Mouse (Mus musculus) myocyte (in vitro differentiated cells): ENCODE results near the gene Ddah1. TPM values are rescaled to one million over a fixed set of nuclear protein-coding genes. Genes with fewer than 3 reads are reported as not detected.

Source experiments
- H3K27me3 ChIP-seq: one replicate; pipeline ENCODE4 v1.6.1; 2011; ENCODE audit not compliant: control insufficient read depth, insufficient read depth, insufficient read length
- H3K36me3 ChIP-seq: one replicate; pipeline ENCODE4 v1.6.1; 2011; ENCODE audit not compliant: control insufficient read depth, insufficient read depth
- H3K4me2 ChIP-seq: one replicate; pipeline ENCODE4 v1.6.1; 2011; ENCODE audit warnings: low read depth, control low read depth
- H3K4me3 ChIP-seq: one replicate; pipeline ENCODE4 v1.5.1; 2011; ENCODE audit warnings: mild to moderate bottlenecking, control low read depth, moderate library complexity
- H3K79me2 ChIP-seq: one replicate; pipeline ENCODE4 v1.6.1; 2011; ENCODE audit not compliant: control insufficient read depth, insufficient read depth
- H3ac ChIP-seq: one replicate; pipeline ENCODE4 v1.6.1; 2011; ENCODE audit not compliant: control insufficient read depth, insufficient read length
- CEBPB ChIP-seq: IDR thresholded peaks from 2 replicates; pipeline ENCODE4 v1.6.1; 2011; ENCODE audit warnings: mild to moderate bottlenecking, moderate library complexity; ENCODE audit not compliant: poor library complexity, insufficient read depth, severe bottlenecking
- E2F4 ChIP-seq: IDR thresholded peaks from one replicate; pipeline ENCODE4 v1.6.1; 2011; ENCODE audit warnings: mild to moderate bottlenecking, control low read depth, moderate library complexity; ENCODE audit not compliant: insufficient read depth
- MAX ChIP-seq: IDR thresholded peaks from one replicate; pipeline ENCODE4 v1.6.1; 2011; ENCODE audit warnings: low read depth, mild to moderate bottlenecking, control low read depth
- MYOD1 ChIP-seq, 3 experiments: IDR thresholded peaks; one replicate each; pipeline ENCODE4 v1.6.1; 2011; ENCODE audit warnings: control low read depth in 2 of 3, low read depth in 2 of 3, mild to moderate bottlenecking in 2 of 3, moderate library complexity in 1 of 3; ENCODE audit not compliant: insufficient read length in 2 of 3, control insufficient read depth in 1 of 3
- MYOG ChIP-seq, 3 experiments: IDR thresholded peaks; one replicate each; pipeline ENCODE4 v1.6.1; 2011; ENCODE audit warnings: control low read depth in 2 of 3, low read depth in 2 of 3, mild to moderate bottlenecking in 2 of 3; ENCODE audit not compliant: insufficient read length in 2 of 3, control insufficient read depth in 1 of 3, insufficient read depth in 1 of 3
- POLR2A ChIP-seq: IDR thresholded peaks from one replicate; pipeline ENCODE4 v1.6.1; 2011; ENCODE audit warnings: low read depth, mild to moderate bottlenecking, control low read depth, moderate library complexity; ENCODE audit not compliant: insufficient read length
- POLR2AphosphoS2 ChIP-seq: IDR thresholded peaks from one replicate; pipeline ENCODE4 v1.6.1; 2011; ENCODE audit warnings: low read depth, control low read depth; ENCODE audit not compliant: insufficient read length
- REST ChIP-seq: IDR thresholded peaks from one replicate; pipeline ENCODE4 v1.6.1; 2011; ENCODE audit warnings: mild to moderate bottlenecking, control low read depth, moderate library complexity; ENCODE audit not compliant: insufficient read depth, insufficient read length
- SRF ChIP-seq: IDR thresholded peaks from one replicate; pipeline ENCODE4 v1.6.1; 2011; ENCODE audit warnings: low read depth; ENCODE audit not compliant: control insufficient read depth, insufficient read length
- TCF12 ChIP-seq: IDR thresholded peaks from one replicate; pipeline ENCODE4 v1.6.1; 2011; ENCODE audit warnings: mild to moderate bottlenecking, control low read depth; ENCODE audit not compliant: poor library complexity, insufficient read depth, severe bottlenecking
- TCF3 ChIP-seq: IDR thresholded peaks from one replicate; pipeline ENCODE4 v1.6.1; 2011; ENCODE audit warnings: low read depth, control low read depth; ENCODE audit not compliant: insufficient read length
- USF1 ChIP-seq: IDR thresholded peaks from one replicate; pipeline ENCODE4 v1.6.1; 2011; ENCODE audit warnings: low read depth, mild to moderate bottlenecking, control low read depth, moderate library complexity
- polyA plus RNA-seq: library from polyadenylated mRNA; unstranded; fragments of >200 nt; fragmentation: generic; extraction: Trizol; gene quantifications from one replicate; pipeline ENCODE4 v1.2.1, GENCODE M21; 2012; ENCODE audit warnings: missing spikeins

Gene Ddah1
- polyA plus RNA-seq, 1 experiment: 7.4 TPM

DNA sequence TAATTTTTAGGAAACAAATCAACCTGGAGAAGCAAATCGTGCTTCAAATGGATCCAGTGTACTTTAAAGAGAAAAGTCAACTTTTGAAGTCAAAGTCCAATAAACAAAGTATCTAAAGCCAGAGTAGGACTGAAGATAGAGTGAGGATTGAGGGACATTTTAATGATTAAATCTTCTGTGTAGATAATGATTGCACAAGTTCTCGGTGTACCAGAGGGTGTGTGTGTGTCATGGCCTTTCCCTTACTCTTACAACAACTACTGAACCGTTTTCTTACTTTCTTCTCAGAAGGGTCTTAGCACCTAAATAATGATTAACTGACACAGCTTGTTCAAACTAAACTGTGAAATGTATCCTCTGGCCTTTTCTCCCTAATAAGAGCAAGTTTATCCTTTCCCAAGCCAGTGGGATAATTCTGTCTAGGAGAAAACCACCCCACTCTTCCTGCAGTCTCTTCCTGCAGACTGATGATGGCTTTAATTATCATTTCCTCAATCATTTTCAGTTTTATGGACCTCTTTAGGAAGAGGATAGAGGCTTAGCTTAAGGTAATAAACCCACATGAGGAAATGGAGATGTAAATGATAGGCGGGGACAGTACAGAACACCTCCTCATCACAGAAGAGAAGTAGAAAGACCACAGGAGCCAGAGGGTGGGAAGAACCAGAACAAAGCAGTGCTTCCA lies 4.6 kb downstream of the Ddah1 start:
- Histone ChIP-seq H3K79me2 (no peaks in the 10 kb centered on the region), H3K4me3 (no peak overlapping the region), H3K36me3 (no peaks in the 10 kb centered on the region), H3K27me3 (no peaks in the 10 kb centered on the region), H3ac (no peak overlapping the region), H3K4me2 (no peak overlapping the region)
- TF ChIP-seq CEBPB (no peak), MYOG (IDR thresholded peaks at IDR 0.05; ENCODE audit: control insufficient read depth in 1 of 3, insufficient read depth in 1 of 3, insufficient read length in 2 of 3, low read depth in 2 of 3) (no peak), REST (no peak), POLR2A (no peak), SRF (no peak), TCF3 (no peak), E2F4 (no peak), MYOD1 (IDR thresholded peaks at IDR 0.05; ENCODE audit: control insufficient read depth in 1 of 3, insufficient read length in 2 of 3, low read depth in 2 of 3) (no peak), TCF12 (no peak)

DNA sequence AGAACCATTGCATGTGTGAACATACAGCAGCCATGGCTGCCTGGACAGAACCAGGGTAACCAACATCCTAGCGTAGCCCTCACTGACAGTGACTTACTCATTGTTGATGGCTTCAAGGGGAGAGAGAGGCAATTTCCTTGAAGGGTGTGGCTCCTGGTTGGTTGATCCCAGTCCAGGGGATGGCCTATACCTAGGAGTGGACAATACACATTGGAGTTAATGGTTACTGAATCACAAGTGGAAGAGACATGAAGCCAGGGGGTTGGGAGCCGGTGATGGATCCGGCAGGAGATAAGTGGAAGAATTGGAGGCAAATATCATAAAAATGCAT lies 5.1 kb downstream of the Ddah1 start:
- Histone ChIP-seq H3K27me3 (no peaks in the 10 kb centered on the region), H3K36me3 (no peaks in the 10 kb centered on the region), H3ac (no peak overlapping the region), H3K4me2 (no peak overlapping the region), H3K4me3 (no peak overlapping the region), H3K79me2 (no peaks in the 10 kb centered on the region)
- TF ChIP-seq MYOG (IDR thresholded peaks at IDR 0.05; ENCODE audit: control insufficient read depth in 1 of 3, insufficient read depth in 1 of 3, insufficient read length in 2 of 3, low read depth in 2 of 3) (no peak), POLR2AphosphoS2 (no peak), POLR2A (no peak), E2F4 (no peak), SRF (no peak), MAX (no peak), MYOD1 (IDR thresholded peaks at IDR 0.05; ENCODE audit: control insufficient read depth in 1 of 3, insufficient read length in 2 of 3, low read depth in 2 of 3) (no peak), TCF12 (no peak), CEBPB (no peak), USF1 (no peak), REST (no peak), TCF3 (no peak)

DNA sequence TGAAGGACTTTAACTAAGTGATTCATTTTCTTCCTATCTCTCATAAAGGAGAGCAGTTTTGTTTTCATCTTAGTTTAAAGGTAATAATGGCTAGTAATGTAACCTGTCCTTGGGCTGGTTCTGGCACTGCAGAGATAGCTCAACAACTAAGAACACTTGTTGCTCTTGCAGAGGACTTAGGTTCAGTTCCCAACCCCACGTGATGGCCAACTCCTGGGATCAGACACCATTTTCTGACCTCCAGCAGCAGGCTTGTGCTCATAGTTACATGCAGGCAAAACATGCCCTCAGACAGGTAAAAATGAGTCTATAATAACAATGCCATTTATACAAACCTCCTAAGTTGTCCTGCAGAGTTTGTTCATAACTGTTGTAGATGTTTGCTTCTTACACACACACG lies 5.9 kb downstream of the Ddah1 start:
- no peak overlapping the region for H3ac ChIP-seq
- TF ChIP-seq E2F4 (no peak), MAX (no peak)
- H3K4me2 ChIP-seq: no peak overlapping the region

DNA sequence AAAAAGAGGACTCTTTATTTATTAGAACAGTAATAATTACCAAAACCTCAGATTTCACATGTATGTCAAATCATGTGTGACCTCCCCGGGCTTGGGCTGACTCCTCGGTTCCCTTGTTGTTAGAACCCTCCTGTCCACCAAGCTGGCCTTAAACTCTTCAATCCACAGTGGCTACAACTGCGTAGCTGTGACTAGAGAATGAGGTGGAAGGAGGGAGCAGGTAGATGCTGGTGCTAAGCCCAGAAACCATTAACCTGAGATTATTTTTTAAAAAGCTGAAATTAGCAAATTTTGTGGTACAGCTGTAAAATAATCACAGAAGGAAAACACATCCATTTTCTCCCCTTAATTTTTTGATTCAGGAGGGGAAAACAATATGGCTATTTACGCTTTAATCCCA lies 10.0 kb downstream of the Ddah1 start:
- H3K79me2 ChIP-seq: no peaks in the 10 kb centered on the region
- no peak overlapping the region for H3K4me2 ChIP-seq
- H3K4me3 ChIP-seq: no peak overlapping the region
- TF ChIP-seq E2F4: no peak
- no peak for TF ChIP-seq POLR2AphosphoS2
- TF ChIP-seq TCF12: no peak
- TF ChIP-seq CEBPB: no peak
- no peak for TF ChIP-seq USF1
- TF ChIP-seq MYOD1 (IDR thresholded peaks at IDR 0.05; ENCODE audit: control insufficient read depth in 1 of 3, insufficient read length in 2 of 3, low read depth in 2 of 3): no peak
- no peak for TF ChIP-seq REST
- no peak for TF ChIP-seq MAX
- no peak for TF ChIP-seq TCF3
- no peak for TF ChIP-seq POLR2A
- no peaks in the 10 kb centered on the region for H3K36me3 ChIP-seq
- no peaks in the 10 kb centered on the region for H3K27me3 ChIP-seq
- H3ac ChIP-seq: no peak overlapping the region

More for the DNA sequence above, 5.9 kb downstream of the Ddah1 start:
- Histone ChIP-seq H3K4me3 (no peak overlapping the region), H3K27me3 (no peaks in the 10 kb centered on the region), H3K36me3 (no peaks in the 10 kb centered on the region), H3K79me2 (no peaks in the 10 kb centered on the region)

DNA sequence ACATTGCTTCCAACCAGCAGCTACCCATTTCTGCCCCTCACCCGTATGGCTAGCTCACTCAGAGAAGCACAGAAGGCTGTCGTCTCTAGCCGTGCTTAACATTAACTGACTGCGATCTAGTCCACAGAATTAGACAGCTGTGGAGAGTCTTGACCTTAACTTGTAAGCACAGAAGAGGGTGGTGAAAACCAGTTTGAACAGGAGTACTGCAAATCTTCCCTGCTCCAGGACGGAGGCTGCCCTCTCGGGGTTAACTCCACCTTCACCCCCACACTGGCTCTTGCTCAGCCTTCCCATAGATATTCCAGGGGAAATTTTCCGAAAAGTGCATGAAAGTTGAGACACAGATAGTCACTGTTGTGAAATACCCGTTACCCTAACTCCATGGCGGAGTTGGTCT lies 14.9 kb downstream of the Ddah1 start:
- no peak overlapping the region for H3ac ChIP-seq
- no peak overlapping the region for H3K4me2 ChIP-seq
- no peaks in the 10 kb centered on the region for H3K36me3 ChIP-seq
- no peak overlapping the region for H3K4me3 ChIP-seq
- no peaks in the 10 kb centered on the region for H3K79me2 ChIP-seq
- no peaks in the 10 kb centered on the region for H3K27me3 ChIP-seq
- TF ChIP-seq MYOG (IDR thresholded peaks at IDR 0.05; ENCODE audit: control insufficient read depth in 1 of 3, insufficient read depth in 1 of 3, insufficient read length in 2 of 3, low read depth in 2 of 3) (no peak), SRF (no peak), TCF12 (no peak), REST (no peak), USF1 (no peak), MAX (no peak), TCF3 (no peak), POLR2AphosphoS2 (no peak), CEBPB (no peak), E2F4 (no peak)
